Mouse (Mus musculus): ENCODE data around the gene Il2ra. TPM values are rescaled to one million over a fixed set of nuclear protein-coding genes. Genes with fewer than 3 reads are reported as not detected.

Il2ra gene
- polyA plus RNA-seq, 1 experiment, result 0.28 TPM

DNA sequence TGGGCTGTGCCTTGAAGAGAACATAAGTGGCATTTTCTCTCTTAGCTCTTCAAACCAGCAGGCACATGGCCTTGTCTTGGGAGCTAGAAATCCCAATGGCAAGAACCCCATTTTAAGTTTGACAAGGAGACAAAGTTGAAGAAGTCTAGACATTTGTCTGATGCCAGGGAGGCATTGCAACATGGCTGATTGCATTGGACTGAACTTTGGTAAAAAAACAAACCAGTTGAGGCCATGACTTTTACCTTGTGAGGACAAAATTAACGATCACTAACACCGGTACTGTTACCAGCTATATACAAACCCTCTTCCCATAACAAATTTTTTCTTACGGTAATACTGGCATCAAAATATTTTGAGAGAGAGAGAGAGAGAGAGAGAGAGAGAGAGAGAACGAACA is 50.7 kb downstream of the Il2ra start:
- WGBS, result 90% methylated on average over 4 of the region's 4 CpGs
- H3K4me3 ChIP-seq (replicated peaks; ENCODE audit: insufficient read depth, low read depth, low read length), result no peak overlapping the region
- TF ChIP-seq CTCF (IDR thresholded peaks at IDR 0.05; ENCODE audit: borderline replicate concordance, insufficient read depth, low read depth, low read length) (no peak), POLR2A (IDR thresholded peaks at IDR 0.05; ENCODE audit: borderline replicate concordance, insufficient read depth, low read length) (no peak)
- no peaks in the 10 kb centered on the region; the same call in 1 of the 2 replicates for H3K27me3 ChIP-seq (ENCODE audit: control insufficient read depth, insufficient read depth, low read length)
- no peaks in the 10 kb centered on the region for H3K4me1 ChIP-seq (ENCODE audit: control insufficient read depth, insufficient read depth, low read length)
- no peak overlapping the region for H3K27ac ChIP-seq (ENCODE audit: insufficient read depth, low read length)
- no peak for DNase-seq

DNA sequence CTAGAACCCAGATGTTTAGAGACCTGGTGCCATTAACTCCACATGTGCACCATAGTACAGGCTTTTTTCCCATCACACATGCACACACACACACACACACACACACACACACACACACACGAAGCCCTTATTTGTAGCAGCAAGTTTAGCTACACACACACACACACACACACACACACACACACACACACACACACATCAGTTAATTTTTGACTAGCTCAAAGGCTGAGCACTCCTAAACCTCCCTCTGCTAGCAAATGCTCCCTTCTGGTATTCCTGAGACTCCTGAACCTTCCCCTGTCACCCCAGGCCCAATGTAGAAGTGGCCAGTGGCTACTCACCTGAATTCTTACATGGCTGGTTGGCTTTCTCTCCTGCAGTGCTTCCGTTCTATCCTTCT is 51.5 kb downstream of the Il2ra start:
- Histone ChIP-seq H3K27ac (ENCODE audit: insufficient read depth, low read length) (no peak overlapping the region), H3K27me3 (ENCODE audit: control insufficient read depth, insufficient read depth, low read length) (no peaks in the 10 kb centered on the region; the same call in 1 of the 2 replicates), H3K4me3 (replicated peaks; ENCODE audit: insufficient read depth, low read depth, low read length) (no peak overlapping the region), H3K4me1 (ENCODE audit: control insufficient read depth, insufficient read depth, low read length) (no peaks in the 10 kb centered on the region)
- TF ChIP-seq CTCF (IDR thresholded peaks at IDR 0.05; ENCODE audit: borderline replicate concordance, insufficient read depth, low read depth, low read length) (no peak), POLR2A (IDR thresholded peaks at IDR 0.05; ENCODE audit: borderline replicate concordance, insufficient read depth, low read length) (no peak)
- 73% methylated on average over 2 of the region's 2 CpGs for WGBS
- no peak for DNase-seq

DNA sequence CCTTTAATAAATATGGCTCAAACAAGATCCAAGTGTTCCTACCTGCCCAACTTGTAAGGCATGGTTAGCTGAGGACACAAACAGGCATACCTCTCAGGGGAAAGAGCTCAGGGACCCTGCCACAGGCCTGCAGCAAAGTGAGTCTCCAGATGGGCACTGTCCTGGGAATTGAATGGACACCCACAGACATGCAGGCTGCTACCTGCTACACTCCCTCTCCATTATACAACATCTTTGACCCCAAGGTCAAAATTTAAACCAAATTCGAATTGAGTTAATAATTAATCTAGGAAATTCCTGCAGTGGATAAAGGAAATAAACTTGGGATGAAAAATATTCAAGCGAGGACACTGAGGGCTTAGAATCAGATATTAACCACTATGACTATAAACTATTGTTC is 53.3 kb downstream of the Il2ra start:
- H3K27ac ChIP-seq (ENCODE audit: insufficient read depth, low read length), result no peak overlapping the region

DNA sequence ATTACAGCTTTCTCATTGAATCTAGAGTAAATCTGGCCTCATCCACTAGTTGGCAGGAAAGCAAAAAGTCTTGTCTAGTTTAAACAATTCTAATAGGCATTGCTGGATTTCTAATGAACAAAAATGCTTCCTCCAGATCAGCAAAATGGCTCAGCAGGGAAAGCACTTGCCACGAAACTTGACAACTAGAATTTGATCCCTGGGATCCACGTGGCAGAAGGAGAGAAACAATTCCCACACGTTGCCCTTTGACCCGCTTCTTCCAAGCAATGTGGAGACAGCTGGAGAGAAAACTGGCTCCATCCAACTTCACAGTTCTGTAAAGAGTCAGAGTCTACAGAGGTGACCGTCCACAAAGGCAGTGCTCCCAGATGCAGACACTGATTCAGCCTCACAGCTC is 56.4 kb downstream of the Il2ra start:
- Histone ChIP-seq H3K27ac (ENCODE audit: insufficient read depth, low read length) (no peak overlapping the region), H3K4me1 (ENCODE audit: control insufficient read depth, insufficient read depth, low read length) (no peaks in the 10 kb centered on the region), H3K27me3 (ENCODE audit: control insufficient read depth, insufficient read depth, low read length) (no peaks in the 10 kb centered on the region; the same call in 1 of the 2 replicates), H3K4me3 (replicated peaks; ENCODE audit: insufficient read depth, low read depth, low read length) (no peak overlapping the region)
- TF ChIP-seq CTCF (IDR thresholded peaks at IDR 0.05; ENCODE audit: borderline replicate concordance, insufficient read depth, low read depth, low read length) (no peak), POLR2A (IDR thresholded peaks at IDR 0.05; ENCODE audit: borderline replicate concordance, insufficient read depth, low read length) (no peak)
- 47% methylated on average over 5 of the region's 5 CpGs for WGBS
- no peak for DNase-seq

More for the DNA sequence above, 53.3 kb downstream of the Il2ra start:
- no peak for TF ChIP-seq POLR2A (IDR thresholded peaks at IDR 0.05; ENCODE audit: borderline replicate concordance, insufficient read depth, low read length)
- TF ChIP-seq CTCF (IDR thresholded peaks at IDR 0.05; ENCODE audit: borderline replicate concordance, insufficient read depth, low read depth, low read length), result no peak
- Histone ChIP-seq H3K27me3 (ENCODE audit: control insufficient read depth, insufficient read depth, low read length) (no peaks in the 10 kb centered on the region), H3K4me3 (replicated peaks; ENCODE audit: insufficient read depth, low read depth, low read length) (no peak overlapping the region), H3K4me1 (ENCODE audit: control insufficient read depth, insufficient read depth, low read length) (no peaks in the 10 kb centered on the region)
- no peak for DNase-seq
- WGBS, result 67% methylated on average over 2 of the region's 2 CpGs

DNA sequence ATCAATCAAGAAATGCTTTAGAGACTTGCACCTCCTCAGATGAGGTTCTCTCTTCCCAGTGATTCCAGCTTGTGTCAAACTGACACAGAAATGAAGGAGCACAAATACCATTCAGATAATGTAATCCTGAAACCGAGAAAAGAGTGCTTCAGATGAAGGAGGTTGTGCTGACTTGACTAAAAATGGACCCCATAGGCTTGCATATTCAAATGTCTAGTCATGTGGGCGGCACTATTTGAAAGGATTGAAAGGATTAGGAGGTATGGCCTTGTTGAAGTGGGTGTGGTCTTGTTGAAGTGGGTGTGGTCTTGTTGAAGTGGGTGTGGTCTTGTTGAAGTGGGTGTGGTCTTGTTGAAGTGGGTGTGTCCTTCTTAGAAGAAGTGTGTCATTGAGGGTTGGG is 57.3 kb downstream of the Il2ra start:
- 86% methylated on average over 2 of the region's 2 CpGs for WGBS
- no peak overlapping the region for H3K4me3 ChIP-seq (replicated peaks; ENCODE audit: insufficient read depth, low read depth, low read length)

DNA sequence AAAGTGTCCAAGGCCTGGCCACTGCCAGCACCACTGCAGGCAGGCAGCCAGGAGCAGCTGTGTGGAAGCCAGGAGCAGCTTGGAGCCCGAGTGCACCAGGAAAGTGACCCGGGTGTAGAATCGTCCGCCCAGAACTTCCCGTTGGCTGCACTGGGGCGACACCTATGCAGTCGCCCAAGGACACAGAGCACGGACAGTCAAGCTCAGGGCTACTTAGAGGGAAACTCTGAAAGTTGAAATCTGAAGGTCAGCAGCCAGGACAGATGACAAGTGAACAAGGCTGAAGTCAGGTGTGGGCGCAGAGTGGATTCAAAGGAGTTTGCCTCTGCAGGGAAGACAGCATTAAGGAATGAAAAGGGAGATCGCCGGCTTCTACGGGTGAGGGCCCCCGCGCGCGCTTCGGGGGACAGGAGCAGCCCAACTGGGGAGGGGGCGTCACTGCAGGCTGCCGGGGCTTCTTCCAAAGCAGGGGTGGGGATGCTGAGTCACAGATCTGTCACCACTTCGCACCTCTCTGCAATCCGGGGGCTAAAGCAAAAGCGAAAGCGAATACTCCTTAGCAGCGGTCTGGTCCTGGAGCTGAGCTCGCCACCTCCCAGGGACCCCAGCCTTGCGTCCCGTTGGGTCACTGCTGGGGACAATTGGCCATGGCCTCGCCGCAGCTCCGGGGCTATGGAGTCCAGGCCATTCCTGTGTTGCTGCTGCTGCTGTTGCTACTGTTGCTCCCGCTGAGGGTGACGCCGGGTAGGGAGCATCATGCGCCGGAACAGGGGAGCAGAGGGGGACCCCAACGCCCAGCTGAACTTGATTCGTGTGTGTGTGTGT is 62.8 kb downstream of the Il2ra start, which contains the start of gene Il15ra:
Il15ra (plus strand) TSS at position 90 of the 825 bp plus-strand sequence.
- peak; percentile 26 to 30 for DNase-seq
- Histone ChIP-seq H3K27me3 (ENCODE audit: control insufficient read depth, insufficient read depth, low read length) (no peaks in the 10 kb centered on the region; the same call in 1 of the 2 replicates), H3K4me3 (replicated peaks; ENCODE audit: insufficient read depth, low read depth, low read length) (peak within 1 kb of the TSS; percentile 52), H3K4me1 (ENCODE audit: control insufficient read depth, insufficient read depth, low read length) (no peaks in the 10 kb centered on the region; the same call in 1 of the 2 replicates), H3K27ac (ENCODE audit: insufficient read depth, low read length) (no peak within 1 kb of the TSS)
- under 1% methylated on average over 37 of the region's 37 CpGs for WGBS
- no peak for TF ChIP-seq POLR2A (IDR thresholded peaks at IDR 0.05; ENCODE audit: borderline replicate concordance, insufficient read depth, low read length)

More for the DNA sequence above, 57.3 kb downstream of the Il2ra start:
- Histone ChIP-seq H3K27ac (ENCODE audit: insufficient read depth, low read length) (no peak overlapping the region), H3K4me1 (ENCODE audit: control insufficient read depth, insufficient read depth, low read length) (no peaks in the 10 kb centered on the region), H3K27me3 (ENCODE audit: control insufficient read depth, insufficient read depth, low read length) (no peaks in the 10 kb centered on the region; the same call in 1 of the 2 replicates)
- no peak for TF ChIP-seq CTCF (IDR thresholded peaks at IDR 0.05; ENCODE audit: borderline replicate concordance, insufficient read depth, low read depth, low read length)
- TF ChIP-seq POLR2A (IDR thresholded peaks at IDR 0.05; ENCODE audit: borderline replicate concordance, insufficient read depth, low read length), result no peak
- no peak for DNase-seq

DNA sequence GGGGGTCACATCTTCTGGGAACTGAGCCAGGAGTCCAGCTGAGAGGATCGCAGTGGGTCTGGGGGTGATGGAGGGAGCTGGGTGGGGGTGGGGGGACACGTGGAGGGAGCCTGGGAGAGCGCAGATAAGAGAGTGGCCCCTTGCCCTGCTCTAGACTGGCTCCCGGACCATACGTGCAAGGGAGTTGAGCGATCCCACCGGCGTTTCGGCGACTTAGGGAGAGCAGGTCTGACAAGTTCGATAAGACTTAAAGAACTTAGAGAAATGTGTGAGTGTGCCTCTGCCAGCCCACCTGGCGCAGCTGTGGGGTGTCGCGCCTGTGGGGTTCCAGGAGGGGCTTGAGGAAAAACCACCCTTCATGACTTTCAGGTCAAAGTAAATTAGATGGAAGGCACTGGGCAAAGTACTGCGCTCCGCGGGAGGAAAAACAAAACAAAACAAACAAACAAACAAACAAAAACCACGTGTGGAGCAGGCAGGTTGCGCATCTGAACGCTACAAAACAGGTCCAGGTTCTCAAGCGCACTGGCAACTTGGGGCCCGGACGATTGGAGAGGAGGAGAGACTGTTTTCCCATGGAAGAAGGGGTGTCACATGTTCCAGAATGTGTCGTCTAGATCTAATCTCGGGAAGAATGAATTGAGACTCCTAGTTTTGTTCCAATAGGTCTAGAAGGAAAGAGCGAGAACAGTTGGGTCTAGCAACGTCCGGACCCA is 63.6 kb downstream of the Il2ra start:
- TF ChIP-seq CTCF (IDR thresholded peaks at IDR 0.05; ENCODE audit: borderline replicate concordance, insufficient read depth, low read depth, low read length) (no peak), POLR2A (IDR thresholded peaks at IDR 0.05; ENCODE audit: borderline replicate concordance, insufficient read depth, low read length) (no peak)
- Histone ChIP-seq H3K27ac (ENCODE audit: insufficient read depth, low read length) (no peak overlapping the region), H3K27me3 (ENCODE audit: control insufficient read depth, insufficient read depth, low read length) (no peaks in the 10 kb centered on the region; the same call in 1 of the 2 replicates), H3K4me3 (replicated peaks; ENCODE audit: insufficient read depth, low read depth, low read length) (peak overlapping the region; percentile 52), H3K4me1 (ENCODE audit: control insufficient read depth, insufficient read depth, low read length) (no peaks in the 10 kb centered on the region; the same call in 1 of the 2 replicates)
- no peak for DNase-seq
- 3% methylated on average over 28 of the region's 28 CpGs for WGBS
